Mouse (Mus musculus) cerebellum, postnatal 10 days (tissue): ENCODE measurements at regions not wholly inside any gene's neighbourhood (a gene's known extent, or its start where the extent isn't known, plus 50 kb on each side); places are given as distances from the start of the nearest gene placed in this dataset.
"Not testable (repeated sequence)": the region's sequence is repeated elsewhere in the genome, so short reads cannot be mapped to it uniquely, and the experiment has no call there.

Source experiments
- DNase-seq, 2 experiments: peaks; one replicate each; pipeline ENCODE4 v3.0.0; 2021; ENCODE audit warnings: mixed read lengths in 2 of 2

DNA sequence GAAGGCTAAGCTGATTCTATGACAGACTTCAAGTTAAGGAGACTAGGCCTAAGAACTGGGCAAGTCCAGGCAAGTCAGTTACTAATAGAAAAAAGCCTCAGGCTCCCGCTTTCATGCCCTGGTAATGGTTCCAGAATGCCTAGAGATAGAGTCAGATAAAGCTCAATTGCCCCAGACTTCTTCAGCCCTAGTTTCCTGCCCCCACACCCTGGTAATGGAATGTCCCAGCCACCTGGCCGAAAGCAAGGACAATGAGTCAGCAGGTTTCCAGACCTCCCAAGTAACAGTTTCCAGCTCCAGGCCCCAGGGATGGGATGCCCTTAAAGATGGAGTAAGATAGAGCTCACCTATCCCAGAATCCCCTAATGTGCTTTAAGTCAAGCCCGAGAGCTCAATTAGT is 143.6 kb upstream of the Rad23b start:
- DNase-seq: no peak

DNA sequence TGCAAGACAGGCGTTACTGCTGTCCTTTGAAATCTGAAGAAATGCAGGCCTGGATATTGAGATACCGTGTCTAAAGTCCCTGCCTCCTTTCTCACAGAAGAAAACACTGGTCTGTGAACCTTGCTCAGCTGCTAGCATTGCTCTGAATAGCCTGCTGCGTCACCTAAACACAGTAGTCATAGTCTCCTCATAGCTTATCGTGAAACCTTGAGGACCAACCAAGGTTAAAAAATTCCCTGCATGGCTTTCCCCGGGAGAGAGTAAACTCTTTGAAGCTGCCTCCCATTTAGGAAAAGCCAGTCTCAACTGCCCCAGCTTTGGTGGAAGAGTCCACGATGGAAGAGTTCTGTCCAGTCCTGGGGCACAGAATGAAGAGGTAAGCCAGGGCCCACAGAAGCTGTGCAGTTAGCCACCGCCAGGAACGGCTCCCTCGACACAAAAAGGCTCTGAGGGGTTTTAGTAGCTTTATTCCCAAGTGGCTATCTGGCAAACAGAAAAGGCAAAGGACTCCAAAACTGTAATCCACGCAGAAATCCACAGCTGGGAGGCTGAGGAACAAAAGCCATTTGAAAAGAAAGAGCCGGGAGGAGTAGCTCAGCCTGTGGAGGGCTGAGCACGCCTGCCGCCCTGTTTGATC is 142.0 kb upstream of the Rad23b start:
- no peak for DNase-seq

DNA sequence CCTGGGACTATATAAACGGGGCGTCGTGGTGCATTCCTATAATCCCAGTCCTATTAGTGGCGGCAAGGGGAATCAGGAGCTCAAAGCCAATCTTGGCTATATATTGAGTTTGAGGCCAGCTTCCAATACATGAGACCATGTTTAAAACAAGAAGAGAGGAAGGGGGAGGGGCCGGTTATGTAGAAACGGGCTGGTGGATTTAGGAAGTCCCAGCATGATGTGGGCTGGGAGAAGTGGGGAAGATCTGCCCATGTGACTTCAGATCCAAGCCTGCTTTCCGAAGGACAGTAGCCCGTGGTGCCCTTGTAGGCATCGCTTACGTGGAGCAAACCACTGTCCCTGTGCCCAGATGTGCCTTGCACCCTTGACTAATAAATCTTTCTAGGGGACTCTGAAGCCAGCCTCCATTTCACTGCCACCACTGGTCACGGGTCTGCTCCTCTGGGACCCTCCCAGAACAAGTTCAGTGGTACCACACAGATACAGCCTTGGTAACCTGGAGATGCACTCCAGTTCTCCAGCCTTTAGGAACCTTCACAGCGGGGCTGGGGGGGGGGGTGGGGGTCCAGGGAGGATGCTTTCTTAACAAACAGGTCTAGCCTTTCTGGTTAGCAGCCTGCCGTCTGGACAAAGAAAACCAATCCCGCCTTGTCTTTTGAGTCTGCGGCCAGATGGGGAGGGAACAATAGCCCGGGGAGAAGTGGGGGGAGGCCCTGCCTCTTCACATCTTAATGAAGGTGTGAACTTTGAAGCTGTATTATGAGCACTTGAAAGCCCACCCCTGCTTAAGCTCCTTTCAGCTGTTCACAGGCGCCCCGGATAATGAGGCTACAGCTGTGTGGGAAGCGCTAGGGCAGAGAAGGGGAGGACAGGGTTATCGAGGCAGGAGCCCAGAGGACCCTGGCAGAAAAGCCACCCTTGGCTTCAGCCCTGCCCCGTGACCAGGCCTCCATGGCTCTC is 141.2 kb upstream of the Rad23b start:
- DNase-seq: peak in 1 of 2 experiments; percentile 24

DNA sequence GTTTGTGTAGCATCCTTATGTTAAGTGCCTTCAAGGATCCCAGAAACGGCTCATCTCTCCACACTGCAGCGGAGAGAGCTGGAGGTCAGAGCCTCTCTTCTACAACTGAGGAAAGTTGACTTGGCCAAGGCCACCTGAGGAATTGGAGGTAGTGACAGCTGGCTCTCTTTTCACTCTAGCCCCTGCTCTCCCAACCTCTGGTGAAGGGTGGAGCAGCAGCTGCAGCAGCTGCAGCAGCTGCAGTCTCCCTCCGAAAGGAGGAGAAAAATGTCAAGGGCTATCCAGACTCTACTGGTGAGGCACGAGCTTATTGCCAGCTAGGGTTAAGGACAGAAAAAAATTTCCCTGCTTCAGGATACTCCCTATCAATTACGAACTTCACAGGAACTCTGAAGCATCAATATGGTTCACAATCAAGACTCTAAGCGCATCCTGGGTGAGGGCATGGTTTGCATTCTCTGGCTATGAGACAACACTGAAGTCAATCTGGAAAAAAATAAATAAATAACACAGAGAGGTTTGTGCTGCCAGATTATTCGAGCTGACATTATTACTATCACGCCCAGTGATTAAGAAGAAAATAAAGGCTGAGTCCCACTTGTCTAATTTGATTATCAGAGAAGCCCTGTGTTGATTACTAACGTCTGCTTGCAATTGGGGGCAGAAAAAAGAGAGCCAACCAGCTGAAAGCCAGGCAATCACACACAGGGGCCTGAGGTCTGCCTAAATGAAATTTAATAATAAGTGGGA is 134.2 kb upstream of the Rad23b start:
- DNase-seq: no peak

DNA sequence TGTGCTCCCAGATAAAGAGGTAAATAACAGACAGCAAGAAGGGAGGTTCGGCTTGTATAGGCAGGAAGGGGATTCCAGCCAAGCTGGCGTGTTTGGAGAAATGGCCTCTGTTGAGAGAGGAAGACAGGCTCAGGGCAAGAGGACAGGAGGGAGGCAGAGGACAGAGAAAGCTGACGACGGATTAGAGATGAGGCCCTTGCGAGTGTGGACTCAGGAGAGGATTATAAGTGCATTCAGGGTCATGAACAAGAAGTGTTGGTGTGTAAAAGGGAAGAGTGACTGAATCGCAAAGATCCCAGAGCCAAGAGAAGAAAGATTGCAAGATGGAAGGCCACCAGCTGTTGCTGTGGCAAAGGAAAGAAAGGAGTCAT is 133.7 kb upstream of the Rad23b start:
- no peak for DNase-seq

DNA sequence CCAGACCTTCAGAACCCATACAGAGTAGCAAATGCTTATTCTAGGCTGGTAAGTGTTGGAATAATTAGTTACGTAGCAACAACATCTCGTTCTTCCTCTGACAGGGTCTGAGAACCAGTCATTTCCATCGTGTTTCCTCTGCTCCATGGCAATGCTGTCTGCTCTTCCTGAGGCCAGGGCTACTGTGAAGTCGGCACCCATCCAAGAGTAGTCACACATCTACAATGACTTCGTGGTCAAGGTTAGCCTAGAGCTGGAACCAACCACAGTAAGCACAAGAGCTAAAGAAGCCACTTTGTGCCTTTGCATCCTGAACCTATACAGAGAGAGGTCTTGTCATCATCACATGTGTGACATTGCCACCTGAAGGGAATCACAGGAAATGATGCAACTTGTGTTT is 124.1 kb upstream of the Rad23b start:
- DNase-seq: no peak

DNA sequence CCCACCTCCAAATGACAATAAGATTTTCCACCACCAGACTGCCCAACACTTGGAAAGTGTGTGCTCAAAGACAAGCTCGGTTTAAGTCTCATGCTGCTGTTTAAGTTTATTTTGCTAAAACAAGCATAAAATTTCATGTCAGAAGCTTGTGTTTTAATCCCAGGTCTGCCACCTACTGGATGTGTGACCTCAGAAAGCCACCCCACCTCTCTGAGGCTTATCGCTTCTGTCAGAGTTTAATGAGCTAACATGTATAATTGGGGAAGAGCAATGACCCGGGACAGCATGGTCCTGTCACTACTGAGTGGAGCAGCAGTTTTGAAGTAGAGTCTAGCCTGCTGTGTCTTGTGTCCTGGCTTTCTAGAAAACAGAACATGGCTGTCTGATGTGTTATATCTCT is 122.4 kb upstream of the Rad23b start:
- peak; percentile 26 to 35 for DNase-seq

DNA sequence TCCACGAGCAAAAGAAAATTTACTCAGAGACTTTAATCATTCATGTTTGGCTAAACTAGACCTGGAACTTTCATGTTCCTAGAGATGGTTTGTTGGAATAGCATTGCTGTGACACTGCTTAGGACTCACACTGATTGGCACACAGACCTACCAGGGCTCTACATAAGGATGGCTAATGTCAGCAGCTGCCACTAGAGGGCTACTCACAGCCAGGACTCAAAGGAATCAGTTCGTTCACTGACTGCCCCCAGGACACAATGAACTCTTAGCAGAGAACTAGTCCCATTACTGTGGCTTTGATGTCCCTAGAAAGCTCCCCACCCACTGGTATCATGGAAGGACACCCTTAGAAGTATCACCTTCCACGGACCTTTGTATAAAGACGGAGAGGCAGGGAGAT is 118.3 kb upstream of the Rad23b start:
- DNase-seq: peak; percentile 47 to 52

DNA sequence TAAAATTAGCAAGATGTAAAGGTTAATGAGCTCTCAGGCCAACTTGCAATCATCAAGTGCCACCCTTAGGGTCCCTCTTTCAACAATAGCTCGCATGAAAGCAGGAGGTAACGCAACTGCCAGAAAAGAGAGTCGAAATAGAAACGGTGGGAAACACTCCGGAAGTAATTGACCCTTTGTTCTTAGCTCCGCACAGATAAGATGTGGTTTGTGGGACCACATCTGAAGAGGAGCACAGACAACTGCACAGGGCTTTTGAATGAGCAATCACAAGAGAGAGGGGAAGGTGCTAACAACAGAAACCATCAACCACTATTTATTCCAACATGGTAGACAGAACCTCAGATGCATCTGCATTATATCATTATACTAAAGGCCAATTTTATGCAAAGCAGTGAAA is 112.0 kb upstream of the Rad23b start:
- DNase-seq: no peak

DNA sequence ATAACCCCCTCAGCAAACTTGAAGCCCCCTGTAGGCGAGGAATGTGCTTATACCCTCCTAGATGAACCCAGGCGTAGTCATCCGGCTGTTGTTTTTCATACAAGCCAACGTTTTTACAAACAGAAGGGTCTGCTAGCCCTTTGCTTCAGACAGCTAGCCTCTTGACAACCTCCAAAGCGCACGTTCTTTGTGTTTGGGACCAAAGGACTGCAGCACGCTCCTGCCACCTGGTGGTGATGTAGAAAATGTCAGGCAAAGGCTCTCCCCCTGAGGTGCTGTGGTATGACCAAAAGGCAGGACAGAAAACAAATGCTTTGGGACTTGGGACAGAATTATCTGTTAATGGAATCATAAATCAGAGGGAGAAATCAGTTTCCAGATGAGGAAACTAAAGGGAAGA is 109.4 kb upstream of the Rad23b start:
- DNase-seq: peak; percentile 87 to 89

DNA sequence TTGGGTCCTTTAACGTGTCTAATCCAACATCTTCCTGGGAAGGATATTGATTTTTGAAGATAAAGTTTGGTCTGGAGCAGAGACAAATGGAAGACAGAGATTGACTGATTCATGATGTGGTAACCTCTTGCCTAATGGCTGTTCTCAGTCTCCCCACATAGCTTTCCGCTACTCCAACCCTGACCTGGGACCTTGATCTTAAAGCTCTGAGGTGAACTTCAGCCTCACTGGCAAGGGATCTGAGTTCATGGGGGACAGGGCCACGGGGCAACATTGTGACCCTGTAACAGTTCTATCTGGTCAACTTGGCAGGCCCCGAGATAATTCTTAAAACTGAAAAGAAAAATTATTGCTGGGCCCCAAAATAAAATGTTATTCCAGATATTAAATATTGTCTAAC is 107.5 kb upstream of the Rad23b start:
- no peak for DNase-seq

DNA sequence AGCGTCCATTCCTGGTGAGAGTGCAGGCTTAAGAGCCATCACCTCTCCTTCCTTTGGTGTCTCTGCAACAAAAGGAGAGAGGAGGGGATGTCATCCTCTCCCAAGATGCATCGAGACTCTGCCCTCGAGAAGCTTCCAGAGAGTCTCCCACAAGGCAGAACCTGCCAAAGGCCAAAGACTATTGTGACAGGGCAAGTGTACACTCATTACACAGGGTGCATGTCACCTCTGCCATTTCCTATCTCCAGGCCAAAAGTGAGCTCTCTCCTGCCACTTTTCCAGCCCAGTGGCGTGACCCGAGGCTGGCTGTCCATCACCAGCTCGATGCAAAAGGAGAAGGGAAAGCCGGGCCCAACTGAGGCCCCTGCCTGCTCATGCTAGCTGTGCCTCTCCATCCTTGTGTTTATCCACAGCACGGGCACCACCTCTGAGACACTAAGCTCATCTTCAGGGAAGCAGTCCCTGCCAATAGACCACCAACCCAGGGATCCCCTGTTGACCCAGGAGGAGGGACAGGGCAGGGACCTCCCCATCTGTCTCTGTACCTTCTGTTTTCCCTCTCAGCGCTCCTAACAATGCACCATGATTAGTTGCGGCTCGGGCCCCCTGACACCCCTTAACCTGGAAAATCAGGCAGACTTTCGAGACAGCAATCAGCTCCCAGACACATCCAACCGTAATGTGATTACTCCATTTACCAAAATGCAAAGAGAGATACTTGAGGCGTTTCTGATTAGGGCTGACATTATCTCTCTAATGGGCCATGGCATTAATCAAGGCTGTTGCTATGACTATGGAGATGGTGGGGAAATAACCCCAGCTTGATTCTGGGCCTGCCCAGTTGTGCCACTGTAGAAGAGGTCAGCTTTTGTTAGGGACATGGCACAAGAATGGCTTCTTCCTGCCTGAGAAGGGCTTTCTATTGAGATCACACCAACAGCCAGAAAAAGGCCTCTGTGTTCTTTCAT is 106.5 kb upstream of the Rad23b start:
- no peak for DNase-seq

DNA sequence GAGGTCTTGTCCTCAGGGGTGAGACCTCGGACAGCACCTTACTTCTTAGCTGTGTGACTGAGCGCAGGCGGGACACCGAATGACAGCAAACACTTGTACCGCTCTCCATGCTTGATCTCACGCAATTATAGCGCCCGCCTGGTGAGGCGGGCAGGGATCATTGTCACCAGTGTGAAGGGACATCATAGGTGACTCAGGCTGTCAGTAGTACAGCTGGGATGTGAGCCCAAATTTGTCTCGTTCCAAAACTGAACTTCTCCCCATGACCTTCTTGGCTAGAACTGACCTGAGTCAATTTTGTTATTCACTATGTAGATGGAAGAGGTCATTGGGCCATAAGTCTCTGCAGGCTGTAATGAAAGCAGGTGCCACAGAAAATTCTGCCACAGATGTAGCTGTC is 104.1 kb upstream of the Rad23b start:
- DNase-seq: no peak

DNA sequence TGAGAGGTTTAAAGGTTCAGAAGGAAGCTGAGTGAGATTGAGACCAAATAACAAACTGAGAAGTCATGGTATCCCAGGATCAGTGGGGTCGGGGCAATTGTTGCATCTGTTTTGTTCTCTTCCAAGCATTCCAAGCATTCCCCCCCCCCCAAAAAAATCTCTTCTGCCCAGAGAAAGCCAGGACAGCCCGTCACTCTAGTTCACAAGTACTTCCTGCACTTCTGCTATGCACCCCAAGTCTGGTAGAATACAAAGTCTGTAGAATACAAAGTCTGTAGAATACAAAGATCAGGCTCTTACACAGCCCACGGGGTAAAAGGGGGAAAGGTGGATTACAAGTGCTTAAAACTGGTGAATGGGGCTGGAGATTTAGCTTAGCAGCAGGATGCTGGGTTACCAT is 99.5 kb upstream of the Rad23b start:
- DNase-seq: no peak

DNA sequence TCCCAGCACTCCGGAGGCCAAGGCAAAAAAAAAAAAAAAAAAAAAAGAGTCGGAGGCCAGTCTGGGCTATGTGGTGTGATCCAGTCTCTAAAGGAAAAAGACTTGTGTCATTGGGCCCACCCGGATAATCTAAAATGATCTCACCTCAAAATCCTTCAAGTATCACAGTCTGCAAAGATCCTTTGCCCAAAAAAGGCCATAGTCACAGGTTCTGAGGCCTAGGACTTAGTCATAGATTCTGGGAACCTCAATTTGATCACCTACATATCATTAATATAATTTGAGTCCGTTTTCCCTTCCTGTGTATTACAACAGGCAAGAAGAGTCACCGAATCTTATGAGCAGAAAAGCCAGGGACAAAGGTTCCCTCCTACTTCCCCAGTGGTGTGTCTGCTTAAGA is 98.3 kb upstream of the Rad23b start:
- DNase-seq: no peak

DNA sequence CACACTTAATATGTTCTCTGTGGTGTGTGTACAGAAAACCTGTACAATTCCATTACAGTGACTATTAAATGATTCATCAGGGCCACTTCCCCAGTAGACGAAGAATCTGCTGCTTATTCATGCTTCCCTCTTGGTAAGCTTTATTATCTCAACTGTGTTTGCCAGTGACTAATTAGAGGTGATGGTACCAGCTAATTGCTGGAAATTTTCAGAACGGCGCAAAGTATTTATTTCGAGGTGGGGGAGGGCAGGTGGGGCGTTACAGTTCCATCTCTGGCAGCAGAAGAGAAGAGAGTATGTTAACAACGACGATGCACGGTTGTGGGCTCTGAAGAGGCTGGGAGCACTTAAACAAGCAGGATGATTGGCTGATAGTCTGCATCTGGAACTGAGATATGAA is 96.1 kb upstream of the Rad23b start:
- DNase-seq: no peak

DNA sequence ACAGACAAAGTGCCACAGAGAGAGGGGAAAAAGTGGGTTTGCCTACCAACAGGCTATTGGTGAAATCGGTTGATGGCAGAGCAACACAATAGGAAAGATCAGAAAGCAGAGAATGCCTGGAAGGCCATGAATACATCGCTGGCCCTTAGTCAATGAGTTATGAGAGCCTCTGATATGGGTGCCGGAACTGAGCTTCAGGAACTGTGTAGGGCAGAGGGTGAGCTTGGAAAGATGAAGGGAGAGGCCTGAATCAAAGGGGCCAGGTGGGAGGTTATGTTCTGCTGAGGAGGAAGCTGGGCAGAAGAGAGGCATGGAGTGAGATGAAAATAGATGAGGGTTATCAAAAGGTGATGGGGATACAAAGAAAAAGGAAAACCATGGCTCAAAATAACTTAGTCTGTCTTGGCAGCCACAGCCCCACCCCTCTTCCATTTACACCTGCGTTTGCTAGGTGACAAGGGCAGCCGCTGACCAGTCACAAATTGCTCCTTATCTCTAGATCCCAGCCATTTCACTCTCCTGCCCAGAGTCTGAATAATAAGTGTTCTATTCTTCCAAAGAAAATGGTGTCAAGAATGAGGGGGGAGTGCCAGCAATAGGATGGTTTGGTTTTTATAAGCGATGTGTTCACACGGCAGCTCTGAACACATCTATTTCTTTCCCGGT is 77.7 kb upstream of the Rad23b start:
- no peak for DNase-seq

DNA sequence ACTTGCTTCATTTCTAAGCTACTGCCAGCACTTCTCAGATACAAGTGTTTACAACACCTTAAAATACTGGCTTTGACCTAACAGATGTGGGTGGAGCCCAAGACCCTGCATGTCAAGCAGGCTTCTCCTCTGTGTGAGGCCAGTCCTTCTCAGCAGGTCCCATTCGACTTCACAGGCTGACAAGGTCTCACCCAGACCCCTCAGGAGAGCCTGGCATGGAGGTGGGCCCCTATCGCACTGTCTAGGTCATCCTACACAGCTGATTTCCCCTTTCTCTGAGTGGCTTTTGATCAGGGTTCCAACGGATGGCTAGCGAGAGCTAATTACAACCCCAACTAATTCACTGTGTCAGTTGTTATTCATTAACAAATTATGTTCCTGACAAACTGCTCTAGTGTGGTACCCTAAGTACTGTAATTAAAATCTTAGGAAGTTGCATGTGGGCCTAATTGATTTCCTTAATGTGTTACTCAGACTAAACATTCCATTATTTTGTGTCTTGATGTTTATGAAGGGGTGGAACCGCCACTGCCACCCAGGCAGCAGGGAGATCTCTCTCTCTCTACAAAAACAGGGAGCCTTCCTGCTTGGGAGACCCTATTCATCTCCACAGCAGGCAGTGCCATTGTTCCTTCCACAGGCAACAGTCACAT is 73.4 kb upstream of the Rad23b start:
- DNase-seq: no peak

DNA sequence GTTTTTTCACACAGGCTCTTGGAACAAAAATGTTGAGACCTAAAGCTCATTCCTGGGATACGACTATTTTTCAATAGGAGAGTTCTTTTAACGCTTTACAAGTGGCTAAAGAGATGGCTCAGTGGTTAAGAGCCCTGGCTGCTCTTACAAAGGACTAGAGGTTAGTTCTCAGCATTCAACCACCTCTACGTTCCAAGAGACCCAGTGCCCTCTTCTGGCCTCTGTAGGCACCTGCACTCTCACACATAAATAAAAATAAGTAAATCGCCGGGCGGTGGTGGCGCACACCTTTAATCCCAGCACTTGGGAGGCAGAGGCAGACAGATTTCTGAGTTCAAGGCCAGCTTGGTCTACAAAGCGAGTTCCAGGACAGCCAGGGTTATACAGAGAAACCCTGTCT is 70.5 kb upstream of the Rad23b start:
- DNase-seq: not testable (repeated sequence)

DNA sequence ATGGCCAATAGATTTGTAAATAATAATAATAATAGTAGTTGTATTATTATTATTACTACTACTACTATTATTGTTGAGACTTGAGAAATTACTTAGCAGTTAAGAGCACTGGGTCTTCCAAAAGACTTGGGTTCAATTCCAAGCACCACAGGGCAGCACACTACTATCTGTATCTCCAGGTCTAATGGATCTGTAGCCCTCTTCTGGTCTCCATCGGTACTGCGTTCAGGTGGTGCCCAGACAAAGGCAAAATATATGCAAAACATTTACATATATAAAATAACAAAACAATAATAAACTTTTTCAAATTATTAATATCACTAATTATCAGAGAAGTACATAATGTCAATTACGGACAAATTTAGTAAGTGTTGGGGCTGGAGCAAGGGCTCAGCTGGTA is 69.1 kb upstream of the Rad23b start:
- peak; percentile 33 to 35 for DNase-seq

DNA sequence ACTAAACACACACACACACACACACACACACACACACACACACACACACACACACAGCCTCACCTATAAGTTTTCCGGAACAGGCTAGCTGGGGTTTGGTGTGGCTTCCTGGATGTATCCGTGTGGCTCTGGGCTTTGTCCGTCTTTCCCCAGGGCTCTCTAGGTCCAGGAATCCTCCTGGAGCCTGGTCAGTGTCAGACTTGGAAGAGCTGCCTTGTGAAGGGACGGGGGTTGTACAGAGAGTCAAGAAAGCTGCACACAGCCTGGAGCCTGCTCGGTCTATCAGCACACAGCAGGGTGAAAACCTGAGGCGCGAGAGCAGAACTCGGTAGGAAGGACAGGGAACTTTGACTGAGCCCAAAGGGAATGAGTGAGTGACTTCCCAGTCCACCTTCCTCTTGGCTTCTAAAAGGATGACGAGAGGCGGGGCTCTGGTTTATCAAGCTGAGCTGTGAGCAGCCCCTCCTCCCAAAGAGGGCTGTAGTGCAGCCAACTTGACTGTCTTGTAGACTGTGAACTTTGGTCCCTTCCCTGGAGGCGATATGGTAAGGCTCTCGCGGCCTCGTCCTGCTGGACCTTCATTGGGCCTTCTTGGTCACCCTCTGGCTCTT is 68.3 kb upstream of the Rad23b start:
- DNase-seq: no peak
